Mouse (Mus musculus) lung, postnatal 10 days (tissue): ENCODE results near the gene Rasal3.

Experiments
- DNase-seq: peaks from one replicate; pipeline ENCODE4 v3.0.0; 2021

The Rasal3 gene

DNA sequence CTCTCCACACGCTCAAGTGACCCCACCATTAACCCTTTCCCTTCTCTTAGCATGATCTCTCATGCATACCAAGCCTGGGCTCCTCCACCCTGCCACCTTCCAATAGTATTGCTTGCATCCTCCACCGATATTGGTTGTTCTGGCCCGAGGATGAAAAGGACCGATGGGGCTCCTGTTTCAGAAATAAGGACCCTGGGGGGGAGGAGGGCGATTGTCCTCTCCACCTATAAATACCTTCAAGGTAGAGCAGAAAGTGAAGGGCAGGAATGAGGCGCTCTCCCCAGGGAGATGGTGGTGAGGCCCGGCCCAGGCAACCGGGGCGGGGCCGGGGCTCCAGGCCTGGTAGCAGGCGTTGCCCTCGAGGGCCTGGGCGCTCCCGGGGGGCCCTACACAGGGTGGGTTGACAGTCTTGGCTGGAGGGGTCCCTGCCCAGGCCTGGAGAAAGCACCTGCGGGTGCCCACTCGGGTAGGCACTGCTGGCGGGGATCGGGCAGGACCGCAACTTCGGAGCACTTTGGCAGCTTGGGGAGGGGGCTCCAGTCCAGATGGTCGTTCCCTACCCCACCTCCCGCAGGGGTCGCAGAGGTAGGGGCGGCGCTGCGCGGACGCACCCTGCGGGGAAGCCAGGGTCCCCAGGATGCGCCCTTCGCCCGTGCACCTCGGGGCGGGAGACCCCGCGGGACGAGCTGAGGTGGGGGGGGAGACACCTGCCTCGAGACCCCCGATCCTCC is 14.8 kb downstream of the Rasal3 start:
- DNase-seq, result peak; percentile 45

DNA sequence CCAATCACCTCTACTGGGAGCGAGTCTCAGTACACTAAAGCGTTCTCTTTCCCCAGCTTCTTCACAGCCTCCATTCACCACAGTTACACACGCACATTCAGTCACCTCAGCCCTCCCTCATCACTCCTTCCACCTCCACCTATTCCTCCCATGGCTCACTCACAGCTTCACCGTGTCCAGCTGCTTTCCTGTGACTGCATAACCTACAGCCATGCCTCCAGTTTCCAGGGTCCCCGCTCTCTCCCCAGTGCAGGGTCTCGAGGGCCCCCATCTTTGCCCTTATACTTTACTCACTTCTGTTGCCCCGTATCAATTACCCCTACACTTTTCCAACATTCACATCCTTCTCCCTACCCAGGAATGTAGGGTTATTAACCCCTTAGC is 15.4 kb downstream of the Rasal3 start:
- DNase-seq, result no peak

DNA sequence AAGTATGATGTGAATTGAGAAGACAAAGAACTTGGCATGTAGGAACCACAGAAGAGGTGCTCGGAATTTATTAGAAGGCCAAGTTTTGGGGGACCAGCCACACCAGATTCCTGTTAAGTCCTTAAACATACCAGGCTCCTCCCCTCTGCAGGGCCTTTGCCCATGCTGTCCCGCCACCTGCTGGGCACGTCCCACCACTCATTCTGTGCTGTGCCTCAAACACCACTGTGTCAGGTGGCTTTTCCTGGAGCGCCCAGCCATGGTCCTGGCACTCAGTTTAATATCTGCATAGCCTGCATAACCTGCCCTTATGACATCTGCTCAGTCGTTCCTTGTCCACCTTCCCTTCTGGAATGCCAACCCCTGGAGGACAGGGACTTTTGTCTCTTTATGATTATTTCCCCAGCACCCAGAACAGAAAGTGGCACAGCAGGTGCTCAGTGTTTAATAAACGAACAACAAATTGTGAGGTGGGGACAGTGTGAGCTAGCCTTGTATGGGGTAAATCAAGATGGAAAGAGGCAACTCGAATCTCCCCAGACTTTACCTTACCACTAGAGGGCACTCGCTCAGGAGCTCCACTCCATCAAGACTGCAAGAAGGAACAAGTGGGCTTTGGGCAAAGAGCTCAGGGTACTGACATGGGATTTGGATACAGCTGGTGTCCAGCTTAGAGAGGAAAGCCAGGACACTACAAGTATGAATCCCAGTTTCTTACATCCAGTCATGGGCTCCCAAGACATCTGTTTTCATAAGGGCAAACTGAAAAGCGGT is 16.5 kb downstream of the Rasal3 start:
- peak; percentile 58 for DNase-seq

- no peak for DNase-seq
These were observed 19.7 kb downstream of the Rasal3 start for GRCm38 (mm10) chr17:32383661-32384060.

GRCm38 (mm10) chr17:32382576-32382975 is 20.8 kb downstream of the Rasal3 start:
- DNase-seq, result no peak

GRCm38 (mm10) chr17:32378786-32379185 is 24.6 kb downstream of the Rasal3 start:
- no peak for DNase-seq

DNA sequence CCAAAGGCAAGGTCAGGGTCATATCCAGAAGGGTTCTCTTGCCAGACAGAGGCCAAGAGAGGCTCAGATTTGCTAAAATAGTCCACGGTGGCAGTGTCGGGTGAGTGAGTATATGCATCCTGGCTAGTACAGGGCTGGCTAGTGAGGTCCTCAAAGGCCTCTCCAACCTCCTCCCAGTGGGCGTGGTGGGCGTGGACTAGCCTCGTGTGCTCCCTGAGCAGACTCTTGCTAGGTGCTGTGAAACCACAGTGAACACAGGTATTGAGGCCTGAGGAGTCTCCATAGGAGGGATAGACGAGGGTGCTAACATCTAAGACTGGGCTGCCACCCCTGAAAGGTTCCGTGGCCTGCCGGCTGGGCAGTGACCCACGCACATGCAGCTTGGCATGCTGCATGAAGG is 26.2 kb downstream of the Rasal3 start:
- no peak for DNase-seq

- DNase-seq, result no peak
These were observed 26.9 kb downstream of the Rasal3 start for GRCm38 (mm10) chr17:32376475-32376874.

DNA sequence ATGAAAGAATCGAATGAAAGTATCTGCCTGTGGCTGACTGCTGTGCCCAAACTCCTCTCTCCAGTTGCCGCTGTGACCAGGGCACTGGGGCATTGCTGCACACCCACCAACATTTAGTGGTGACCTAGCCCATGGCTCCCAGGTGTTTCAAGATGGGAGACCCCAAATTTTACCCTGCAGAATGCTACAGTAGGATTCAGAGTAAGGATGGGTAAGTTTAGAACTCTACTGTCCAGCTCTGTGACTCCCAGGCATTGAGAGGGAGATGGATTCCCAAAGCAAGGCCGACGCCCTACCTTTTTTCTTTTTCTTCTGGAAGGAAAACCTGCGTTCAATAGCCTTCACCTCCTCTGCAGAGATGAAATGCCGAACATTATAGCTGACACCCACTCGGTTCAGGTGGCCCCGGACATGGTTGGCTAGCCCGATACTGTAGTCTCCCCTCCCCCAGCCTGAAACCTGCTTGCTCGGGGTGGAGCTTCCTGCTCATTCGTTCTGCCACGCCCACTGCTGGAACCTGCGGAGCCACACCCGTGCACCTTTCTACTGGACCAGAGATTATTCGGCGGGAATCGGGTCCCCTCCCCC is 34.3 kb downstream of the Rasal3 start:
- no peak for DNase-seq

DNA sequence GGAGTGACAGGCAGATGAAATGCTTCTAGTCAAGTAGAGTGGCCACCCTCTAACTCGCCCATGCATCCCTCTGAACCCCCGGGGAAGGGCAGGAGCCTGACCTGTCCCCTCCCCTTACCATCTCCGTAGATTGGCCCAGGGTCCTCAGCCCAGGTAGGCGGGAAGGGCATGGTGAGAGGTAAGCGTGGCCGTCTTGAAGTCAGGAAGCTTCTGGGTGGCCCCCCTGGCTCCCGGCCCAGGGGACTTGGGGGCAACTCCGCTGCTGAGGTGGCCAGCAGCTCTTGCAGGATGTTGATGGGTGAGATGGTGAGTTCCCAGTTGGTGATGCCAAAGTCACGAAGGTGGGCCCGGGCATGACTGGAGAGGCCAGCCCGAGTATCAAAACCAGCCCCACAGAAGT is 35.7 kb downstream of the Rasal3 start:
- DNase-seq, result no peak

DNA sequence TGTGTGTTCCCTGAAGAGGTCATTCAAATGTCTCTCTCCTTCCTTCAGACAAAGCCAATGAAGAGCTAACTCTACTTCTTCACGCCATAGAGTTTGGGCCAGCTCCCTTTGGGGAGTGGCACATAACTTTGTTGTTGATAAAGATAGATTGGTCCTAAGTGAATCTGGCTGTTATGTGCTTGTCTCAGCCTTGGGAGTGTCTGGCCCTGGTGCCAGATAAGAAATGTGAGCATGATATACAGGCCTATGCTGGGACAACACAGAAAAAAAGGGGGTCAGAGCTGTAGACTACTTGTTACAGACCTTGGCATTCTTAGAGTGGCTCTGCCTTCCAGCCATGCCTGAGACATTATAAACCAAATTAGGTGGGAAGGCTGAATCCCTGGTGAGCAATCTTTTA is 38.1 kb downstream of the Rasal3 start:
- no peak for DNase-seq

- no peak for DNase-seq
These were observed 38.5 kb downstream of the Rasal3 start for GRCm38 (mm10) chr17:32364850-32365249.

DNA sequence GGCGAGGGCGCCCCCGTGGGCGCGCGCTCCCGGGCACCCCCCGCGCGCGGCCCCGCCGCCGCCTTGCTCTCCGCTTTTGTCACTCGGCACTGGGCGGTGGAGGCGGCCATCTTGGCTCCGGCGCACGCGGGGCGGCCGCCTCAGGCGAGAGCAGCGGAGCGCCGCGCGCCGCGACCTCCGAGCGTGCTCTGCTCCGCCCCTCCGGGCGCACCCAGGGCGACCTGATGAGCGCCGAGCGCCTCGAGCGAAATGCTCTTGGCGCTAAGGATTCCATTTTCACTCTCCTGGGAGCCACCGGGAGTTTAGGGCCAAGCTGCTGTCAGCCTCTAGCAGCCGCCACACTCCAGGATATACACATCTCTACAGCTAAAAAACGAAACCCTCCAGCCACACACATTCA is 39.1 kb downstream of the Rasal3 start:
- DNase-seq, result peak; percentile 93

GRCm38 (mm10) chr17:32363821-32364301 is 39.5 kb downstream of the Rasal3 start:
- DNase-seq, result no peak

DNA sequence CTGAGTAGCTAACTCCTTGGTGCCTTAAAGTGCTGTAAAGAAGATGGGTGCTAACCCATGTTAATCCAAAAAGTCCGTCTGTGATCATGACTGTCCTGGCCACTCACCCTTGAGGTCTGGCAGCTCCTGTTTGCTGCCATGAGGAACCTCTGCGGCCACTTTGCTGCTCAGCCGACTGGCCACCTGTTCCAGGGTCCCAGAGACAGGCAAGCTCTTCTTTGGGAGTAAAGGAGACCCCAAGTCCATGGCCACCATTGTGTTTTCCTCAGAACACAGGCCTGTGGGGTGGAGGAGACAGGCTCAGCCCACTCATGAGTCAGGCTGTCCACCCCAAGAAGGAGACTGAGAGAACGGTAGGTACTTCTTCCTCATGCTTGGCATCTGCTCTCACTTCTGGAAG is 40.7 kb downstream of the Rasal3 start:
- DNase-seq, result no peak

DNA sequence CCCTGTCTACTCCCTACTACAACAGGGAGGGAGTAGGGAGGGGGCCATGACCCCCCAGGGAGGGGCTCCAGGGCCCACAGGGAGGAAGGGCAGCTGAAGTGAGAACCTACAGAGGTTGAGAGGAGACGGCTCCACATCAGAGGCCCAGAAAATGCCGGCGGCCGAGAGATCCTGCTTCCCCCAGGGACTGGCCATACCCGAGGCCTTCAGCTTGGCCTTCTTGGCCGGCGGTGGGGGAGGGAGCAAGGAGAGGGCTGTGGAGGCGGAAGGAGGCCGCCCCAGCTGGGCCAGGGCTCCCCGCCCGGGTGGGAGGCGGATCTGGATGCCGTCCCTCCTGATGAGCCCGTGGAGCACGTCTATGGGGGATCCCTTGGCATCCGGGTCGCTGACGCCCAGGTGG is 43.5 kb downstream of the Rasal3 start:
- DNase-seq, result no peak

DNA sequence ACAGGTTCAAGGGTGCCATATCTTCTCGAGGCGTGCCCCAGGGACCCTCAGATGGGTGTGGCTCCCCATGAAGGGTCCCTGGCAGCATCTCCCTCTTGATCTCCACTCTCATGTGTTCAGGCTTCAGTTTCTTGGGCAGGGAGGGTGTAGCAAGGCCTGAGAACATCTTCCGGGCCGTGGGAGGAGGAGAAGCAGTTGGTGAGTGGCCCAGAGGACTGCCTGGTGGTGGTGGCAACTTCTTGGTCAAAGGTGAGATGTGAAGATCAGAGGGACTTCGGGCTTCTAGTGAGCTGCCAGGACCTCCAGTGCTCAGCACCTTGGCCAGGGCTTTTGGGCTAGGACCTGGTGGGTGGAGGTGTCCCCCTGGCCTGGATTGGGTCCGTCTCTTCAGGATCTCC is 44.4 kb downstream of the Rasal3 start:
- no peak for DNase-seq

DNA sequence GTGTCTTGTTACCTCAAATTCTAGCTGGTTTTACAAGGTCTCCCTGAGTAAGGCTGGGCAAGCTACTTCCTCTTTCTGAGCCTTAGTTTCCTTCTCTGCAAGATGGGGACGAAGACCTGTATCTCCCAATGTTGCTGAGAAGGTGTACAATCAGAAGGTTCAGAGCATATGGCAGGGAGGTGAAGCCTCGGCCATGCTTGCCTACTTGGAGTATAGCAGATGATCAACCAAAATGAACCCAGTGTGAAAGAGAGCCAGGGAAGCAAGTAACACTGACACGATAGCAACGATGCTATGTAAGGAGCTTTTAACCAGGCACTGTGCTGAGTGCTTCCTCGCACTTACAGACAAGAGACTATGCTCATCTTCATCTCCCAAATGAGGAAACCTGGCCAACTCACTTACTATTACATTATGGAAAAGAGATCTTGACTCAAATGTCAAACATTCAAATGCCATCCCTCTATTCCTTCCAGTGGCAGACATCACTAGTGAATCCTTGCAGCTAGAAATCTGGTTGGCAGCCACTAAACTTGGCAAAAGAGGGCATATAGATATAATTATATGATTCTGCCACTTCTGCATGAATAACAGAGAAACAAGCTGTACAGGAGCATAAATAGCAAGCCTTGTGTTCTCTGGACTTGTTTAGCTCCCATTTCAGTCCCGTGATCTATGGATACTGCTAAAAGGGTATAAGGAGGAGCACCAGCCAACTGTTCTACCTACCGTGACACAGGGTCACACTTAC is 45.0 kb downstream of the Rasal3 start:
- DNase-seq, result no peak

- DNase-seq, result no peak
These were observed 46.3 kb downstream of the Rasal3 start for GRCm38 (mm10) chr17:32356766-32357760.

- DNase-seq, result no peak
These were observed 47.1 kb downstream of the Rasal3 start for GRCm38 (mm10) chr17:32356281-32356680.

DNA sequence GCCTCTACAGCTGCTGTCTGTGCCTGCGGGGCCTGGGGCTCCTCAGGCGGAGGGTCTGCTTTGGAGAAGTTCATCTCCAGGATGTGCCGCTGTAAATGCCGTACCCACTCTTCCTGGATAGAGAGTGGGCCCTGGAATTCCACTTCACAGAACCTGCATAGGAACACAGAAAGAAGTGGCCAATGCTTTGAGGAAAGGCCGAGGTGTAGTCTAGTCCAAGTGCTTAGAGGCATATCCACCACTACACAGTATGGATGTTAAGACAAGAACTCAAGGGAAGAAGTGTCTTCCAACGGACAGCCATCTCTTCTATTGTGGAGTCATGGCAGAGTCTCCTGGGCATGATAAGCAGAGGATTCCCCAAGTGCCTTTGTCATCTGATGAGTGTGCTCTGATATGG is 48.4 kb downstream of the Rasal3 start:
- DNase-seq, result no peak

GRCm38 (mm10) chr17:32354211-32354610 is 49.2 kb downstream of the Rasal3 start:
- no peak for DNase-seq
